Mouse (Mus musculus) hindbrain, embryonic 11.5 days (tissue): ENCODE results near the gene Six6. TPM values are rescaled to one million over a fixed set of nuclear protein-coding genes. Genes with fewer than 3 reads are reported as not detected.

ENCODE experiments used
- ATAC-seq: fragments of 200-750 bp; cut with Nextera tagmentation; 2 replicates; pipeline ENCODE4 v1.8.0; 2017; ENCODE audit warnings: mild to moderate bottlenecking, moderate TSS enrichment, moderate library complexity; ENCODE audit not compliant: low FRiP score
- DNase-seq: peaks from one replicate; pipeline ENCODE4 v3.0.0-alpha.2; 2015; ENCODE audit warnings: low spot score
- H3K27ac ChIP-seq: fragments of 300-500 bp; sonication (generic); 2 replicates; pipeline ENCODE4 v1.5.1; 2014; ENCODE audit warnings: mild to moderate bottlenecking, low read depth, low read length
- H3K27me3 ChIP-seq: fragments of 300-500 bp; sonication (generic); 2 replicates; pipeline ENCODE4 v1.6.1; 2014; ENCODE audit warnings: mild to moderate bottlenecking, low read length, moderate library complexity, mixed read lengths; ENCODE audit not compliant: control insufficient read depth, insufficient read depth
- H3K36me3 ChIP-seq: fragments of 300-500 bp; sonication (generic); 2 replicates; pipeline ENCODE4 v1.6.1; 2014; ENCODE audit warnings: mild to moderate bottlenecking, low read length, moderate library complexity, mixed read lengths; ENCODE audit not compliant: control insufficient read depth, insufficient read depth
- H3K4me1 ChIP-seq: fragments of 300-500 bp; sonication (generic); replicated peaks from 2 replicates; pipeline ENCODE4 v1.6.1; 2014; ENCODE audit warnings: low read length, mixed read lengths; ENCODE audit not compliant: control insufficient read depth, insufficient read depth
- H3K4me2 ChIP-seq: fragments of 300-500 bp; sonication (generic); replicated peaks from 2 replicates; pipeline ENCODE4 v1.6.1; 2014; ENCODE audit warnings: mild to moderate bottlenecking, low read depth, low read length
- H3K4me3 ChIP-seq: fragments of 300-500 bp; sonication (generic); 2 replicates; pipeline ENCODE4 v1.5.1; 2014; ENCODE audit warnings: low read depth, low read length
- H3K9ac ChIP-seq: fragments of 300-500 bp; sonication (generic); 2 replicates; pipeline ENCODE4 v1.6.1; 2014; ENCODE audit warnings: low read depth, low read length
- H3K9me3 ChIP-seq: fragments of 300-500 bp; sonication (generic); 2 replicates; pipeline ENCODE4 v1.6.1; 2016; ENCODE audit warnings: low read length; ENCODE audit not compliant: control insufficient read depth
- WGBS: fragments of 180-500 bp; shearing (Covaris S2); extraction: QIAGEN DNeasy Blood & Tissue Kit; methylation state at CpG from one replicate; pipeline ENCODE4 v1.1.7; 2014; 5-methylcytosine and 5-hydroxymethylcytosine counted together
- polyA plus RNA-seq: library from polyadenylated mRNA; unstranded; fragments of >200 nt; fragmentation: Nextera tagmentation; extraction: Ambion mirVana; gene quantifications from 2 replicates; pipeline ENCODE4 v1.2.1, GENCODE M21; 2014

The Six6 gene
- polyA plus RNA-seq, 1 experiment from 2014 or later, result 0.09 TPM

GRCm38 (mm10) chr12:72947335-72947734 lies 7.6 kb downstream of the Six6 start:
- H3K9ac ChIP-seq, result no peak overlapping the region
- no peak overlapping the region for H3K27ac ChIP-seq
- H3K4me1 ChIP-seq, result no peaks in the 10 kb centered on the region
- H3K27me3 ChIP-seq, result peaks cover 71% of the 10 kb centered on the region
- ATAC-seq (no peak), DNase-seq (peak; percentile 29)
- H3K9me3 ChIP-seq, result no peaks in the 10 kb centered on the region
- WGBS, result 20% methylated on average over 2 of the region's 2 CpGs
- H3K4me3 ChIP-seq, result no peak overlapping the region
- no peak overlapping the region for H3K4me2 ChIP-seq
- H3K36me3 ChIP-seq, result no peaks in the 10 kb centered on the region

DNA sequence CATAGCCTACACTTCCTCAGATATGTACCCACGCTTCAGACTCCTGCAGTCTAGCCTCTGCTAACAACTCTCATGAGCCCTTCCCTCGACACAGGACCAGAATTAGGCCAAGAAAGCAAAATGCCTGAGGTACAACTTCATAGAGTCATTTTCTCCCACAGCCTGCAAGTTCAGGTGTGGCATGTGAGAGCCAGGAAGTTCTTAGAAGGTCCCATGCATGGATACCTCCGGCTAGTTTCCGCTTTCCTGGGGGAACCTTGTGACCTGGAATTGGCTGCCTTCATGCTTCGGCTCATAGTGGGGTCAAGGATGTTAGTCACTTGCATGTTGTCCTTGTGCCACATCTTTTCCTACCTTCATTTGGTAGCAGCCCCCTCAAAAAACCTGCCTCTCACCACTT lies 13.4 kb downstream of the Six6 start:
- H3K4me3 ChIP-seq, result no peak overlapping the region
- H3K9ac ChIP-seq, result no peak overlapping the region
- H3K4me2 ChIP-seq, result no peak overlapping the region
- whole genome bisulfite sequencing, result 88% methylated on average over 5 of the region's 5 CpGs
- no peaks in the 10 kb centered on the region for H3K9me3 ChIP-seq
- no peaks in the 10 kb centered on the region for H3K4me1 ChIP-seq
- peaks cover 33% of the 10 kb centered on the region for H3K27me3 ChIP-seq
- DNase-seq (no peak), ATAC-seq (no peak)
- H3K36me3 ChIP-seq, result no peaks in the 10 kb centered on the region
- H3K27ac ChIP-seq, result no peak overlapping the region

DNA sequence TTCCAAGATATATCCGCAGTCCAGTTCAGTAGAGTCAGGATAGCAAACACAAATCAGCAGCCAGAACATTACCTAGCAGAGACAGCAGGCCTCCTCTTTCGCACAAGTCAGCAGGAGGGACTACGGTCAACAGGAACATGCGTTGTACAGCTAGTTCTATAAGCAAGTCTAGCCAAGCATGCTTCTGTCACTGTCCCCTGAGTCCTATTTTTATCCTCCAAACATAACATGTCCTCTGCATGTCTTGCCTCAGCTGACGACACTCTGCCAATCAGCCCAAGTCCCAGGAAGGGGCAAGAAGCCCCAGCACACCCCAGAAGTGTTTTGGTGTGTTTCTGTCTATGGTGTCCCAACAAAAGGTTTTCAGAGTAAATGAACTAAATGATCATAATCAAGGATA lies 14.2 kb downstream of the Six6 start:
- no peak overlapping the region for H3K27ac ChIP-seq
- ATAC-seq (no peak), DNase-seq (no peak)
- no peak overlapping the region for H3K9ac ChIP-seq
- no peaks in the 10 kb centered on the region for H3K4me1 ChIP-seq
- no peaks in the 10 kb centered on the region for H3K36me3 ChIP-seq
- no peak overlapping the region for H3K4me2 ChIP-seq
- 83% methylated on average over 5 of the region's 5 CpGs for WGBS
- H3K4me3 ChIP-seq, result no peak overlapping the region
- H3K27me3 ChIP-seq, result peaks cover 30% of the 10 kb centered on the region
- H3K9me3 ChIP-seq, result no peaks in the 10 kb centered on the region

- no peak for ATAC-seq
- 72% methylated on average over 4 of the region's 4 CpGs for WGBS
Observed at GRCm38 (mm10) chr12:72954906-72955305, 15.2 kb downstream of the Six6 start.

DNA sequence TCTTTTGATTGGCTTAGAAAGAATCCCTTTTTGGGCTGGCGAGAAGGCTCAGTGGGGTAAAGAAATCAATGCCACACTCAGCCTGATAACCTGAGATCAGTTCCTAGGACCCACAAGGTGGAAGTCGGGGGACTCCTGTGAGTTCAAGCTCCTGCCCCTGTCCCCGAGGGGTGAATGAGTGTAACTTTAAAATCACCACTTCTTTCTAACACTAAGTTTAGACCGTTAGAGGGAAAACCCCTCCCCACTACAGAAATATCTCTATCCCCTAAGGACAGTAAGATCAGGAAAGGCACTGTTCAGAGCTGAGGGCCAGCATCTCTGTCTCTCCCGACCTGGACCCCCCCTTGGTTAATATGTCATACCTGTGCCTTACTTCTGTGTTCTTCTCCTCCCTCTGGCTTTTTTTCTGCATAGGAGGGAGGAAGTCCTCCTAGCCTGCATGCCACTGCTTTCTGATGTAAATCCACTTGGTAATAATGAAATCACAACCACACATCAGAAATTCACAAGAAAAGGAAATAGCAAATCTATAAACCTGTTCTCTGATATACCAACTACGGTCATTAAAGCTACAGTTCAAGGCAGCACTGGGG lies 18.2 kb downstream of the Six6 start:
- Histone ChIP-seq H3K9ac (no peak overlapping the region), H3K4me2 (no peak overlapping the region), H3K4me1 (no peaks in the 10 kb centered on the region), H3K36me3 (no peaks in the 10 kb centered on the region), H3K27ac (no peak overlapping the region), H3K4me3 (no peak overlapping the region), H3K27me3 (peaks cover 7% of the 10 kb centered on the region), H3K9me3 (no peaks in the 10 kb centered on the region)
- WGBS, result 73% methylated on average over 6 of the region's 6 CpGs
- ATAC-seq, result no peak
- DNase-seq, result no peak

More at GRCm38 (mm10) chr12:72954906-72955305, 15.2 kb downstream of the Six6 start:
- no peaks in the 10 kb centered on the region for H3K4me1 ChIP-seq
- H3K4me2 ChIP-seq, result no peak overlapping the region
- no peak for DNase-seq
- H3K27me3 ChIP-seq, result peaks cover 22% of the 10 kb centered on the region
- H3K27ac ChIP-seq, result no peak overlapping the region
- H3K4me3 ChIP-seq, result no peak overlapping the region
- H3K9ac ChIP-seq, result no peak overlapping the region
- no peaks in the 10 kb centered on the region for H3K36me3 ChIP-seq
- no peaks in the 10 kb centered on the region for H3K9me3 ChIP-seq

- H3K27me3 ChIP-seq, result peaks cover 6% of the 10 kb centered on the region
- no peak overlapping the region for H3K4me2 ChIP-seq
- no peak for DNase-seq
- no peak overlapping the region for H3K9ac ChIP-seq
- H3K9me3 ChIP-seq, result no peaks in the 10 kb centered on the region
- 95% methylated on average over 3 of the region's 3 CpGs for WGBS
- H3K27ac ChIP-seq, result no peak overlapping the region
- ATAC-seq, result no peak
- H3K4me1 ChIP-seq, result no peaks in the 10 kb centered on the region
- H3K36me3 ChIP-seq, result no peaks in the 10 kb centered on the region
- no peak overlapping the region for H3K4me3 ChIP-seq
Observed at GRCm38 (mm10) chr12:72958446-72958845, 18.8 kb downstream of the Six6 start.

- 50% methylated on average over 6 of the region's 6 CpGs for WGBS
- ATAC-seq (no peak), DNase-seq (no peak)
- Histone ChIP-seq H3K9me3 (no peaks in the 10 kb centered on the region), H3K4me3 (no peak overlapping the region), H3K36me3 (no peaks in the 10 kb centered on the region), H3K27ac (no peak overlapping the region), H3K9ac (no peak overlapping the region), H3K4me2 (no peak overlapping the region), H3K27me3 (no peaks in the 10 kb centered on the region), H3K4me1 (no peaks in the 10 kb centered on the region)
Observed at GRCm38 (mm10) chr12:72962761-72963160, 23.1 kb downstream of the Six6 start.

DNA sequence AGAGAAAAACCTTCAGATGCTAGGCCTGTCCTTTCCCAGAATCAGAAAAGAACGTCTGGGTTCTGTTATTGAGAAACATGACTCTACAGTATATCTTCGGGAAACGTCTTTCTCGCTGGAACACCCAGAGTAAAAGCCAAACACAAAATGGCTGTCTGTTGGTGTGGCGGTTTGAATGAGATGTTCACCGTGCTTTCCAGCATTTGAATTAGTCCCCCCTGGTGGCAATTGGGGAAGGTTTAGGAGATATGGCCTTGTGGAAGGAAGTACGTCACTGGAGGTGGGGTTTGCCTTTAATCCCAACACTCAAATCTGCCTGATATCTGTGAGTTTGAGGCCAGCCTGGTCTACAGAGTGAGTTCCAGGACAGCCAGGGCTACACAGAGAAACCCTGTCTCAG lies 27.8 kb downstream of the Six6 start:
- Histone ChIP-seq H3K27me3 (0 out of 2 replicates have a peak, but pooled peaks cover 3% of the 10 kb centered on the region), H3K4me2 (no peak overlapping the region), H3K4me1 (no peaks in the 10 kb centered on the region), H3K27ac (no peak overlapping the region), H3K36me3 (no peaks in the 10 kb centered on the region), H3K9me3 (no peaks in the 10 kb centered on the region), H3K9ac (no peak overlapping the region), H3K4me3 (no peak overlapping the region)
- ATAC-seq, result no peak
- DNase-seq, result no peak
- 89% methylated on average over 7 of the region's 7 CpGs for WGBS

GRCm38 (mm10) chr12:72970620-72971019 lies 30.9 kb downstream of the Six6 start:
- Histone ChIP-seq H3K9me3 (no peaks in the 10 kb centered on the region), H3K4me3 (no peak overlapping the region), H3K36me3 (no peaks in the 10 kb centered on the region), H3K27ac (no peak overlapping the region), H3K4me2 (no peak overlapping the region), H3K4me1 (no peaks in the 10 kb centered on the region), H3K9ac (no peak overlapping the region), H3K27me3 (peaks cover 14% of the 10 kb centered on the region; the same call in 1 of the 2 replicates)
- DNase-seq (no peak), ATAC-seq (no peak)
- 63% methylated on average over 14 of the region's 14 CpGs for WGBS
